8 mouse cellular contexts compared by ENCODE assay signal in genomic region chr16:36784594-36785313, GRCm38 (mm10). TPM values are rescaled to one million over a fixed set of nuclear protein-coding genes. Genes with fewer than 3 reads are reported as not detected.
DNase-seq lines count a peak whose midpoint lies in the region; ATAC-seq lines count a peak whose summit lies in the region.

Gene Slc15a2 (minus strand): TSS chr16:36784962.

- WGBS in neural tube, embryonic 14.5 days, result 73% methylated on average over 10 of the region's 10 CpGs

- H3K27me3 ChIP-seq in neural tube, embryonic 14.5 days (ENCODE audit: control insufficient read depth, insufficient read depth, low read length), result no peaks in the 10 kb centered on the region

- ATAC-seq in neural tube, embryonic 14.5 days (ENCODE audit: low read depth), result peak; percentile 78; the same call in 1 of the 2 replicates

- H3K27ac ChIP-seq in neural tube, embryonic 14.5 days (ENCODE audit: low read depth, low read length), result no peak within 1 kb of the TSS

- H3K9me3 ChIP-seq in neural tube, embryonic 14.5 days (ENCODE audit: control insufficient read depth, low read length), result no peaks in the 10 kb centered on the region

- no peaks in the 10 kb centered on the region for H3K36me3 ChIP-seq in neural tube, embryonic 14.5 days (ENCODE audit: control insufficient read depth, insufficient read depth, low read length)

- no peaks in the 10 kb centered on the region for H3K4me1 ChIP-seq in neural tube, embryonic 14.5 days (ENCODE audit: control insufficient read depth, insufficient read depth, low read length)

- intact Hi-C loops in gastrocnemius, postnatal 14 days (cut with DNase I; ENCODE audit: low total_unique reads), result no loop called here

- H3K4me3 ChIP-seq in neural tube, embryonic 14.5 days (ENCODE audit: low read depth, low read length), result peak within 1 kb of the TSS; percentile 9; the same call in 1 of the 2 replicates

- no peak within 1 kb of the TSS; the same call in 1 of the 2 replicates for H3K4me2 ChIP-seq in neural tube, embryonic 14.5 days (ENCODE audit: low read depth, low read length)

- H3K9ac ChIP-seq in neural tube, embryonic 14.5 days (replicated peaks; ENCODE audit: low read depth, low read length), result no peak within 1 kb of the TSS

- DNase-seq in gastrocnemius, postnatal 14 days, result peak; percentile 6
- DNase-seq in gastrocnemius, adult 18-20 months (ENCODE audit: low spot score), result no peak
- DNase-seq in brain, adult 2 months (ENCODE audit: low read depth, low spot score), result peak; percentile 55
- DNase-seq in heart, postnatal 4 days, result peak; percentile 22
- peak; percentile 17 for DNase-seq in layer of hippocampus, adult 9-10 months (ENCODE audit: low spot score)
- DNase-seq in thymus, adult 18-20 months, result no peak
- DNase-seq in adrenal gland, adult 8-10 months, result no peak

RNA-seq across cellular contexts. Expression of gene Slc15a2, which starts in this region (rescaled TPM):
- total RNA-seq in gastrocnemius, postnatal 14 days (2021), result 1 to 10 TPM in 1 of 2 experiments, under 1 TPM in 1; 0.78 to 3.1 TPM
- total RNA-seq in gastrocnemius, adult 18-20 months (2021), result 1 to 10 TPM; 1.5 to 2.2 TPM
- total RNA-seq in heart, postnatal 4 days (2021), result 1 to 10 TPM; 2.1 to 3.5 TPM
- polyA plus RNA-seq in neural tube, embryonic 14.5 days (2014; fragmentation: Nextera tagmentation; extraction: Ambion mirVana), result 14.7 and 21.3 TPM in 2 replicates
- total RNA-seq in adrenal gland, adult 8-10 months (2022), result 1 to 10 TPM; 1.2 to 9.3 (median 4.1) TPM

Comparison
In these comparisons a context has a peak if more than half of its experiments do, and no peak if none do; other contexts are left out.
1. DNase-seq: peak in gastrocnemius, postnatal 14 days (single experiment), brain, adult 2 months (single experiment), heart, postnatal 4 days (single experiment) and layer of hippocampus, adult 9-10 months (single experiment); none in gastrocnemius, adult 18-20 months (single experiment), thymus, adult 18-20 months (0 of 2) and adrenal gland, adult 8-10 months (single experiment).